In genomic region chr11:4266271-4267201, GRCm38 (mm10) we compare ENCODE assay signal across 8 mouse cellular contexts. TPM values are rescaled to one million over a fixed set of nuclear protein-coding genes. Genes with fewer than 3 reads are reported as not detected.
A peak's percentile ranks its signal among the peaks of the same experiment; 100 is the strongest.
DNase-seq lines count a peak whose midpoint lies in the region; ATAC-seq and TF ChIP-seq lines count a peak whose summit lies in the region.

No protein-coding gene starts in this region.

- peak overlapping the region; percentile 77 for H3K9ac ChIP-seq in ES-E14 (ENCODE audit: insufficient read depth, low read depth, low read length, poor library complexity, severe bottlenecking)
- peak overlapping the region; percentile 44; the same call in 1 of the 2 replicates for H3K9ac ChIP-seq in hindbrain, embryonic 14.5 days
- no peak overlapping the region for H3K9ac ChIP-seq in liver, embryonic 12.5 days

- peaks cover 3 to 36% of the 10 kb centered on the region in 2 experiments; a peak in 3 of 4 replicates for H3K4me1 ChIP-seq in ES-E14 (ENCODE audit: control insufficient read depth in 2 of 2, insufficient read depth in 2 of 2, low read length in 2 of 2, poor library complexity in 1 of 2)
- H3K4me1 ChIP-seq in embryonic fibroblast, embryonic 13.5 days (ENCODE audit: control insufficient read depth, insufficient read depth, low read length): peaks cover 17% of the 10 kb centered on the region
- no peaks in the 10 kb centered on the region for H3K4me1 ChIP-seq in hindbrain, embryonic 14.5 days (replicated peaks; ENCODE audit: control insufficient read depth, insufficient read depth, low read length)
- peaks cover 22% of the 10 kb centered on the region for H3K4me1 ChIP-seq in liver, embryonic 12.5 days

- peak overlapping the region; percentile 56 for H3K27ac ChIP-seq in ES-E14 (ENCODE audit: insufficient read depth, low read depth, low read length, poor library complexity, severe bottlenecking)
- peak overlapping the region; percentile 60 for H3K27ac ChIP-seq in embryonic fibroblast, embryonic 13.5 days (ENCODE audit: insufficient read depth, low read length)
- H3K27ac ChIP-seq in hindbrain, embryonic 14.5 days: no peak overlapping the region
- no peak overlapping the region for H3K27ac ChIP-seq in liver, embryonic 12.5 days

- peak; percentile 75 to 87 for DNase-seq in adrenal gland, adult (ENCODE audit: inconsistent age in 2 of 2, low spot score in 1 of 2)
- no peak for DNase-seq in adrenal gland, postnatal 4 days (ENCODE audit: low spot score in 2 of 2)
- peak; percentile 59 for DNase-seq in ES-E14 (ENCODE audit: low read depth, low spot score)
- DNase-seq in hindbrain, embryonic 14.5 days (ENCODE audit: low spot score): no peak
- peak; percentile 58 for DNase-seq in naive thymus-derived CD4-positive, alpha-beta T cell, adult 2 months (ENCODE audit: low read depth)
- no peak for DNase-seq in frontal cortex, postnatal 25 days (ENCODE audit: low spot score in 2 of 2)

- peaks cover 40% of the 10 kb centered on the region for H3K27me3 ChIP-seq in hindbrain, embryonic 14.5 days (ENCODE audit: control insufficient read depth, insufficient read depth, low read length)
- peaks cover 96% of the 10 kb centered on the region for H3K27me3 ChIP-seq in liver, embryonic 12.5 days (replicated peaks)

- peak overlapping the region; percentile 88 for H3K4me2 ChIP-seq in hindbrain, embryonic 14.5 days (replicated peaks)
- H3K4me2 ChIP-seq in liver, embryonic 12.5 days: peak overlapping the region; percentile 69

- TF ChIP-seq POLR2A in embryonic fibroblast, embryonic 13.5 days (IDR thresholded peaks at IDR 0.05; ENCODE audit: low read depth, low read length): peak; percentile 49

- TF ChIP-seq CTCF in embryonic fibroblast, embryonic 13.5 days (IDR thresholded peaks at IDR 0.05; ENCODE audit: borderline replicate concordance, insufficient read depth, low read length): no peak

- peak overlapping the region; percentile 73 to 76 for H3K4me3 ChIP-seq in ES-E14 (ENCODE audit: insufficient read depth in 1 of 2, low read depth in 1 of 2, low read length in 2 of 2, poor library complexity in 1 of 2, severe bottlenecking in 1 of 2)
- H3K4me3 ChIP-seq in embryonic fibroblast, embryonic 13.5 days (ENCODE audit: insufficient read depth, low read length): peak overlapping the region; percentile 90
- H3K4me3 ChIP-seq in hindbrain, embryonic 14.5 days (replicated peaks; ENCODE audit: low read length): peak overlapping the region; percentile 44
- peak overlapping the region; percentile 53 for H3K4me3 ChIP-seq in liver, embryonic 12.5 days

- 1% methylated on average over 61 of the region's 61 CpGs for WGBS in hindbrain, embryonic 14.5 days
- 2% methylated on average over 60 of the region's 61 CpGs for WGBS in liver, embryonic 12.5 days (ENCODE audit: insufficient replicate concordance)

- peaks cover 8% of the 10 kb centered on the region; the same call in 1 of the 2 replicates for H3K36me3 ChIP-seq in ES-E14 (ENCODE audit: control insufficient read depth, insufficient read depth, low read length, poor library complexity, severe bottlenecking)
- no peaks in the 10 kb centered on the region for H3K36me3 ChIP-seq in hindbrain, embryonic 14.5 days (replicated peaks; ENCODE audit: control insufficient read depth, insufficient read depth)
- H3K36me3 ChIP-seq in liver, embryonic 12.5 days: no peaks in the 10 kb centered on the region

- 0 out of 2 replicates have a peak, but pooled peaks have one; percentile 12 for ATAC-seq in hindbrain, embryonic 14.5 days (ENCODE audit: low FRiP score)
- no peak for ATAC-seq in liver, embryonic 12.5 days

- no peaks in the 10 kb centered on the region for H3K9me3 ChIP-seq in ES-E14 (ENCODE audit: control insufficient read depth, insufficient read depth, low read depth, low read length)
- no peaks in the 10 kb centered on the region for H3K9me3 ChIP-seq in hindbrain, embryonic 14.5 days (ENCODE audit: control insufficient read depth, low read length)
- H3K9me3 ChIP-seq in liver, embryonic 12.5 days (replicated peaks): no peaks in the 10 kb centered on the region

- in situ Hi-C loops in ES-E14 (cut with MboI; ENCODE audit: low sequenced_read_pairs in 2 of 2, unreplicated experiment in 2 of 2): no loop called here

TF ChIP-seq in ES-E14, 5 proteins besides CTCF, POLR2A, EP300 and RAD21:
- TF ChIP-seq HCFC1 (IDR thresholded peaks at IDR 0.05; ENCODE audit: borderline replicate concordance, insufficient read depth, low read length): 0 out of 2 replicates have a peak, but pooled peaks have one; percentile 45
- TF ChIP-seq CHD2 (IDR thresholded peaks at IDR 0.05; ENCODE audit: low read depth, low read length): no peak
TF ChIP-seq in ES-E14: peak in this region for 1.

RNA-seq across cellular contexts. Expression of gene Lif, which starts 9.2 kb away (rescaled TPM):
- under 1 TPM; 0.76 to 0.99 TPM for total RNA-seq in adrenal gland, postnatal 4 days (2021)
- 6.6 and 7.9 TPM in 2 replicates for total RNA-seq in ES-E14 (2012; rRNA removed)
- 17.0 and 20.3 TPM in 2 replicates for polyA plus RNA-seq in embryonic fibroblast, embryonic 13.5 days (2011; ENCODE audit: insufficient read length, low read depth, missing spikeins)
- polyA plus RNA-seq in hindbrain, embryonic 14.5 days (2014; fragmentation: Nextera tagmentation; extraction: Ambion mirVana): 0.29 TPM in 1 of 2 replicates, not detected in the other
- not detected in 2 replicates for polyA plus RNA-seq in liver, embryonic 12.5 days (2016; fragmentation: Nextera tagmentation; extraction: Ambion mirVana)

RNA-seq across cellular contexts. Expression of gene Osm, which starts 30.3 kb away (rescaled TPM):
- under 1 TPM; 0.11 to 0.23 TPM for total RNA-seq in adrenal gland, postnatal 4 days (2021)
- 0.98 and 1.8 TPM in 2 replicates for total RNA-seq in ES-E14 (2012; rRNA removed)
- not detected in 2 replicates for polyA plus RNA-seq in embryonic fibroblast, embryonic 13.5 days (2011; ENCODE audit: insufficient read length, low read depth, missing spikeins)
- polyA plus RNA-seq in hindbrain, embryonic 14.5 days (2014; fragmentation: Nextera tagmentation; extraction: Ambion mirVana): not detected in 2 replicates
- 0.48 and 0.55 TPM in 2 replicates for polyA plus RNA-seq in liver, embryonic 12.5 days (2016; fragmentation: Nextera tagmentation; extraction: Ambion mirVana)

RNA-seq across cellular contexts. Expression of gene Castor1, which starts 48.5 kb away (rescaled TPM):
- 1 to 10 TPM; 6.3 to 6.6 TPM for total RNA-seq in adrenal gland, postnatal 4 days (2021)
- total RNA-seq in ES-E14 (2012; rRNA removed): 45.5 and 72.0 TPM in 2 replicates
- 13.9 and 19.1 TPM in 2 replicates for polyA plus RNA-seq in embryonic fibroblast, embryonic 13.5 days (2011; ENCODE audit: insufficient read length, low read depth, missing spikeins)
- polyA plus RNA-seq in hindbrain, embryonic 14.5 days (2014; fragmentation: Nextera tagmentation; extraction: Ambion mirVana): 3.8 and 4.5 TPM in 2 replicates
- 2.1 and 2.3 TPM in 2 replicates for polyA plus RNA-seq in liver, embryonic 12.5 days (2016; fragmentation: Nextera tagmentation; extraction: Ambion mirVana)

Comparison
In these comparisons a context has a peak if more than half of its experiments do, and no peak if none do; other contexts are left out.
1. DNase-seq: peak in adrenal gland, adult (2 of 2), ES-E14 (single experiment) and naive thymus-derived CD4-positive, alpha-beta T cell, adult 2 months (single experiment); none in adrenal gland, postnatal 4 days (0 of 2), hindbrain, embryonic 14.5 days (single experiment) and frontal cortex, postnatal 25 days (0 of 2).
2. H3K27ac ChIP-seq: peak in ES-E14 (single experiment) and embryonic fibroblast, embryonic 13.5 days (single experiment); none in hindbrain, embryonic 14.5 days (single experiment) and liver, embryonic 12.5 days (single experiment).
3. RNA of gene Lif, which starts 9.2 kb away (polyA plus RNA-seq): 17.0 to 20.3 TPM in embryonic fibroblast, embryonic 13.5 days; 0.29 TPM in hindbrain, embryonic 14.5 days and not detected in liver, embryonic 12.5 days; every median in the first group is over 10 times any median in the second.
4. Peak in every context shown above with its lines, with median percentiles within 50 percentile points of each other: H3K4me3 ChIP-seq.